Mouse (Mus musculus): ENCODE data around the gene Cd6. TPM values are rescaled to one million over a fixed set of nuclear protein-coding genes. Genes with fewer than 3 reads are reported as not detected.

Gene Cd6
- polyA plus RNA-seq (2017; shearing (Covaris generic)) = 684 TPM

GRCm38 (mm10) chr19:10829436-10830175 lies at the start of gene Cd6:
Cd6 (minus strand) TSS chr19:10830058.

GRCm38 (mm10) chr19:10869886-10870527 lies 40.1 kb upstream of the Cd6 start, which contains the start of gene Tmem132a:
Tmem132a (minus strand) TSS chr19:10869940.

GRCm38 (mm10) chr19:10839010-10839892 lies 9.4 kb upstream of the Cd6 start, which contains the start of gene Slc15a3:
Slc15a3 (plus strand) TSS chr19:10839727.

Other genes starting within 250 kb of the Cd6 start
- gene Ddb1, start 224.7 kb downstream of the Cd6 start, polyA plus RNA-seq (2017; shearing (Covaris generic)) = 199 TPM
- gene Tkfc, start 224.4 kb downstream of the Cd6 start, polyA plus RNA-seq (2017; shearing (Covaris generic)) = 10.4 TPM
- gene Vwce, start 195.8 kb downstream of the Cd6 start, polyA plus RNA-seq (2017; shearing (Covaris generic)) = not detected
- gene Pga5, start 152.0 kb downstream of the Cd6 start, polyA plus RNA-seq (2017; shearing (Covaris generic)) = not detected
- gene Vps37c, start 141.3 kb downstream of the Cd6 start, polyA plus RNA-seq (2017; shearing (Covaris generic)) = 21.6 TPM
- 654 TPM for gene Cd5, start 91.1 kb downstream of the Cd6 start, polyA plus RNA-seq (2017; shearing (Covaris generic))
- gene Slc15a3, start 9.7 kb upstream of the Cd6 start, polyA plus RNA-seq (2017; shearing (Covaris generic)) = 1.7 TPM
- 0.71 TPM for gene Tmem132a, start 39.9 kb upstream of the Cd6 start, polyA plus RNA-seq (2017; shearing (Covaris generic))
- 54.3 TPM for gene Tmem109, start 51.9 kb upstream of the Cd6 start, polyA plus RNA-seq (2017; shearing (Covaris generic))
- gene Prpf19, start 65.2 kb upstream of the Cd6 start, polyA plus RNA-seq (2017; shearing (Covaris generic)) = 96.3 TPM
- not detected for gene Zp1, start 90.6 kb upstream of the Cd6 start, polyA plus RNA-seq (2017; shearing (Covaris generic))
- gene Ptgdr2, start 107.1 kb upstream of the Cd6 start, polyA plus RNA-seq (2017; shearing (Covaris generic)) = not detected
- gene Ccdc86, start 119.2 kb upstream of the Cd6 start, polyA plus RNA-seq (2017; shearing (Covaris generic)) = 20.7 TPM
- not detected for gene Ms4a10, start 144.6 kb upstream of the Cd6 start, polyA plus RNA-seq (2017; shearing (Covaris generic))
- not detected for gene Ms4a15, start 163.2 kb upstream of the Cd6 start, polyA plus RNA-seq (2017; shearing (Covaris generic))
- gene Ms4a18, start 188.0 kb upstream of the Cd6 start, polyA plus RNA-seq (2017; shearing (Covaris generic)) = not detected

All from activated CD4-positive, CD25-positive, alpha-beta regulatory T cell, adult 9 weeks (primary cell).